Mouse (Mus musculus): ENCODE measurements around the gene Neb. TPM values are rescaled to one million over a fixed set of nuclear protein-coding genes. Genes with fewer than 3 reads are reported as not detected.

Gene Neb
- polyA plus RNA-seq, 1 experiment, result 0.74 TPM

DNA sequence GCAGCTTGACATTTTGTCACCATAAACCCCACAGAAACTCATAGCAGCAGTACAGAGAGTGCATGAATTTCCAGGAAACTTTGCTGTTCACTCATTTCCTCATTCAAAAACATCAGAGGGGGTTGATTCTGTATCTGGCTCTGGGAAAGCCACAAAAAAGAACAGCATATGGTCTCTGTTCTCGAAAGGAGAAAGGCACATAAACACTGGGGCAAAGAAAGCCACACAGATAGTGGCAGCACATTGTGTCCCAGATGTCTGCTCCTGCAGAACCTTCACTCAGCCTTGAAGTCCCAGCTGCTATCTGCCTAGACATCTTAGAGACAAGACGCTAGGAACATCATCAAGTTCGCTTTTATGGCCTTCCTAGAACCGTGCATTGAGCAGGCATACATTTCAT, 67.5 kb downstream of the Neb start:
- Histone ChIP-seq H3K36me3 (ENCODE audit: control insufficient read depth, insufficient read depth, low read length) (no peaks in the 10 kb centered on the region), H3K4me1 (ENCODE audit: control insufficient read depth, insufficient read depth, low read length) (no peaks in the 10 kb centered on the region), H3K27me3 (ENCODE audit: control insufficient read depth, insufficient read depth, low read length) (no peaks in the 10 kb centered on the region), H3K27ac (ENCODE audit: control insufficient read depth, insufficient read depth, low read depth, low read length) (no peak overlapping the region), H3K4me3 (ENCODE audit: control insufficient read depth, low read depth, low read length) (no peak overlapping the region)
- TF ChIP-seq POLR2A (IDR thresholded peaks at IDR 0.05; ENCODE audit: control insufficient read depth, low read depth, low read length) (no peak), CTCF (IDR thresholded peaks at IDR 0.05; ENCODE audit: control insufficient read depth, insufficient read depth, insufficient replicate concordance, low read depth, low read length) (no peak)

- Histone ChIP-seq H3K36me3 (ENCODE audit: control insufficient read depth, insufficient read depth, low read length) (no peaks in the 10 kb centered on the region), H3K4me3 (ENCODE audit: control insufficient read depth, low read depth, low read length) (no peak overlapping the region), H3K27ac (ENCODE audit: control insufficient read depth, insufficient read depth, low read depth, low read length) (no peak overlapping the region), H3K27me3 (ENCODE audit: control insufficient read depth, insufficient read depth, low read length) (no peaks in the 10 kb centered on the region), H3K4me1 (ENCODE audit: control insufficient read depth, insufficient read depth, low read length) (no peaks in the 10 kb centered on the region)
- TF ChIP-seq POLR2A (IDR thresholded peaks at IDR 0.05; ENCODE audit: control insufficient read depth, low read depth, low read length) (no peak), CTCF (IDR thresholded peaks at IDR 0.05; ENCODE audit: control insufficient read depth, insufficient read depth, insufficient replicate concordance, low read depth, low read length) (no peak)
Observed at GRCm38 (mm10) chr2:52306635-52307034, 71.6 kb downstream of the Neb start.

DNA sequence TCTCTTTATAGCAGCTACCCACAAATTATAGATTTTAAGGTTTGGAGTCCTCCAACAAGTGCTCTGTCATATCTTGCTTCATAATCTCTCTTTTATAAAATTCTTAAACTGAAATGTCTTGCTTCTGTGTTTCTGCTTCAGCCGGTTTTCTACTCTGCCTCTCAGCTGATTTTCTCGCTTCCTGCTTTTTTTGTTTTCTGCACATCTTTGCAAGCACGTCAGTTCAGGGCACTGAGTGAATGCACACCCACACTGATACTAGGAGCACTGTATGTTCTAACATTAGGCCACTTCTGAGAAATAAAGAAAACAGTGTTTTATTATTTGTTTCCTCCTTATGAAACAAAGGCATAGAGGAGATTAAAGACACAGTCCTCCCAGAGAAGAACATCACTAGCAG, 73.7 kb downstream of the Neb start:
- H3K27me3 ChIP-seq (ENCODE audit: control insufficient read depth, insufficient read depth, low read length), result no peaks in the 10 kb centered on the region
- TF ChIP-seq CTCF (IDR thresholded peaks at IDR 0.05; ENCODE audit: control insufficient read depth, insufficient read depth, insufficient replicate concordance, low read depth, low read length), result no peak
- no peak for TF ChIP-seq POLR2A (IDR thresholded peaks at IDR 0.05; ENCODE audit: control insufficient read depth, low read depth, low read length)
- no peak overlapping the region for H3K4me3 ChIP-seq (ENCODE audit: control insufficient read depth, low read depth, low read length)
- H3K27ac ChIP-seq (ENCODE audit: control insufficient read depth, insufficient read depth, low read depth, low read length), result no peak overlapping the region
- no peaks in the 10 kb centered on the region for H3K36me3 ChIP-seq (ENCODE audit: control insufficient read depth, insufficient read depth, low read length)
- H3K4me1 ChIP-seq (ENCODE audit: control insufficient read depth, insufficient read depth, low read length), result no peaks in the 10 kb centered on the region

GRCm38 (mm10) chr2:52303405-52303804, 74.9 kb downstream of the Neb start:
- no peak overlapping the region for H3K27ac ChIP-seq (ENCODE audit: control insufficient read depth, insufficient read depth, low read depth, low read length)
- no peak for TF ChIP-seq CTCF (IDR thresholded peaks at IDR 0.05; ENCODE audit: control insufficient read depth, insufficient read depth, insufficient replicate concordance, low read depth, low read length)
- no peak for TF ChIP-seq POLR2A (IDR thresholded peaks at IDR 0.05; ENCODE audit: control insufficient read depth, low read depth, low read length)
- no peaks in the 10 kb centered on the region for H3K27me3 ChIP-seq (ENCODE audit: control insufficient read depth, insufficient read depth, low read length)
- H3K36me3 ChIP-seq (ENCODE audit: control insufficient read depth, insufficient read depth, low read length), result no peaks in the 10 kb centered on the region
- H3K4me1 ChIP-seq (ENCODE audit: control insufficient read depth, insufficient read depth, low read length), result no peaks in the 10 kb centered on the region
- H3K4me3 ChIP-seq (ENCODE audit: control insufficient read depth, low read depth, low read length), result no peak overlapping the region

DNA sequence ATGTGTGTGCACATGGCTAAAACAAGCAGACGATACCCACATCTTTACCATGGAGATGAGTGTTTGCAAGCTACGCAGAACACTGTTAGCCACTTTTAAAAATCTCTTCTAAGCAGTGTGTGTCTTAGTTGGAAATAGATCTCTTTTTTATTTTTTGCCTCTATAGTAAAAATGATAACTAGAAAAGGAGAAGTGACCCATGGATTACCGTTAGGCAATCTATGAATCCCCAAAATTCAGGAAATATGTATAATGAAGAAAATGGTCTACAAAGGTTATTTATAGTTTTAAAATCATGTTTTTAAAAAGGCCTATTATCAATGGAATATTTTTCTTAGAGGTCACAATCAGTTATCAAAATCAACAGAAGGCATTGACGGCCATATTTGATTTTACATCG, 80.3 kb downstream of the Neb start:
- TF ChIP-seq CTCF (IDR thresholded peaks at IDR 0.05; ENCODE audit: control insufficient read depth, insufficient read depth, insufficient replicate concordance, low read depth, low read length) (no peak), POLR2A (IDR thresholded peaks at IDR 0.05; ENCODE audit: control insufficient read depth, low read depth, low read length) (no peak)
- no peaks in the 10 kb centered on the region for H3K36me3 ChIP-seq (ENCODE audit: control insufficient read depth, insufficient read depth, low read length)
- H3K27me3 ChIP-seq (ENCODE audit: control insufficient read depth, insufficient read depth, low read length), result no peaks in the 10 kb centered on the region
- H3K4me3 ChIP-seq (ENCODE audit: control insufficient read depth, low read depth, low read length), result no peak overlapping the region
- no peaks in the 10 kb centered on the region for H3K4me1 ChIP-seq (ENCODE audit: control insufficient read depth, insufficient read depth, low read length)
- H3K27ac ChIP-seq (ENCODE audit: control insufficient read depth, insufficient read depth, low read depth, low read length), result no peak overlapping the region

GRCm38 (mm10) chr2:52296779-52297178, 81.5 kb downstream of the Neb start:
- no peak for TF ChIP-seq CTCF (IDR thresholded peaks at IDR 0.05; ENCODE audit: control insufficient read depth, insufficient read depth, insufficient replicate concordance, low read depth, low read length)
- no peak for TF ChIP-seq POLR2A (IDR thresholded peaks at IDR 0.05; ENCODE audit: control insufficient read depth, low read depth, low read length)
- no peak overlapping the region for H3K4me3 ChIP-seq (ENCODE audit: control insufficient read depth, low read depth, low read length)
- H3K36me3 ChIP-seq (ENCODE audit: control insufficient read depth, insufficient read depth, low read length), result no peaks in the 10 kb centered on the region
- H3K4me1 ChIP-seq (ENCODE audit: control insufficient read depth, insufficient read depth, low read length), result no peaks in the 10 kb centered on the region
- H3K27ac ChIP-seq (ENCODE audit: control insufficient read depth, insufficient read depth, low read depth, low read length), result no peak overlapping the region
- no peaks in the 10 kb centered on the region for H3K27me3 ChIP-seq (ENCODE audit: control insufficient read depth, insufficient read depth, low read length)

- TF ChIP-seq POLR2A (IDR thresholded peaks at IDR 0.05; ENCODE audit: control insufficient read depth, low read depth, low read length) (no peak), CTCF (IDR thresholded peaks at IDR 0.05; ENCODE audit: control insufficient read depth, insufficient read depth, insufficient replicate concordance, low read depth, low read length) (no peak)
- Histone ChIP-seq H3K27me3 (ENCODE audit: control insufficient read depth, insufficient read depth, low read length) (no peaks in the 10 kb centered on the region), H3K4me3 (ENCODE audit: control insufficient read depth, low read depth, low read length) (no peak overlapping the region), H3K36me3 (ENCODE audit: control insufficient read depth, insufficient read depth, low read length) (no peaks in the 10 kb centered on the region), H3K27ac (ENCODE audit: control insufficient read depth, insufficient read depth, low read depth, low read length) (no peak overlapping the region), H3K4me1 (ENCODE audit: control insufficient read depth, insufficient read depth, low read length) (no peaks in the 10 kb centered on the region)
Observed at GRCm38 (mm10) chr2:52287436-52287835, 90.8 kb downstream of the Neb start.

GRCm38 (mm10) chr2:52286421-52286820, 91.9 kb downstream of the Neb start:
- H3K27ac ChIP-seq (ENCODE audit: control insufficient read depth, insufficient read depth, low read depth, low read length), result no peak overlapping the region
- no peaks in the 10 kb centered on the region for H3K27me3 ChIP-seq (ENCODE audit: control insufficient read depth, insufficient read depth, low read length)
- no peak for TF ChIP-seq CTCF (IDR thresholded peaks at IDR 0.05; ENCODE audit: control insufficient read depth, insufficient read depth, insufficient replicate concordance, low read depth, low read length)
- H3K4me3 ChIP-seq (ENCODE audit: control insufficient read depth, low read depth, low read length), result no peak overlapping the region
- H3K36me3 ChIP-seq (ENCODE audit: control insufficient read depth, insufficient read depth, low read length), result no peaks in the 10 kb centered on the region
- H3K4me1 ChIP-seq (ENCODE audit: control insufficient read depth, insufficient read depth, low read length), result no peaks in the 10 kb centered on the region

Data from testis, adult 2 months (tissue).